Mouse (Mus musculus) heart, embryonic 12.5 days (tissue): ENCODE measurements at regions not wholly inside any gene's neighbourhood (a gene's known extent, or its start where the extent isn't known, plus 50 kb on each side); places are given as distances from the start of the nearest gene placed in this dataset.
A peak's percentile ranks its signal among the peaks of the same experiment; 100 is the strongest.
"Not testable (repeated sequence)": the region's sequence is repeated elsewhere in the genome, so short reads cannot be mapped to it uniquely, and the experiment has no call there.

Experiments
- ATAC-seq: fragments of 200-750 bp; cut with Nextera tagmentation; 2 replicates; pipeline ENCODE4 v1.8.0; 2017; ENCODE audit warnings: moderate TSS enrichment, moderate library complexity; ENCODE audit not compliant: insufficient number of reproducible peaks, low FRiP score
- H3K27ac ChIP-seq: fragments of 300-500 bp; sonication (generic); 2 replicates; pipeline ENCODE4 v1.5.1; 2016; ENCODE audit warnings: mild to moderate bottlenecking, moderate library complexity; ENCODE audit not compliant: poor library complexity, severe bottlenecking
- H3K27me3 ChIP-seq: fragments of 300-500 bp; sonication (generic); replicated peaks from 2 replicates; pipeline ENCODE4 v1.6.1; 2016; ENCODE audit warnings: mild to moderate bottlenecking, moderate library complexity
- H3K36me3 ChIP-seq: fragments of 300-500 bp; sonication (generic); 2 replicates; pipeline ENCODE4 v1.6.1; 2016; ENCODE audit warnings: mild to moderate bottlenecking, moderate library complexity
- H3K4me1 ChIP-seq: fragments of 300-500 bp; sonication (generic); replicated peaks from 2 replicates; pipeline ENCODE4 v1.6.1; 2016; ENCODE audit warnings: mild to moderate bottlenecking
- H3K4me2 ChIP-seq: fragments of 300-500 bp; sonication (generic); 2 replicates; pipeline ENCODE4 v1.6.1; 2016; ENCODE audit warnings: mild to moderate bottlenecking, moderate library complexity
- H3K4me3 ChIP-seq: fragments of 300-500 bp; sonication (generic); 2 replicates; pipeline ENCODE4 v1.5.1; 2016; ENCODE audit warnings: mild to moderate bottlenecking
- H3K9ac ChIP-seq: fragments of 300-500 bp; sonication (generic); 2 replicates; pipeline ENCODE4 v1.6.1; 2016; ENCODE audit warnings: mild to moderate bottlenecking, moderate library complexity
- H3K9me3 ChIP-seq: fragments of 300-500 bp; sonication (generic); replicated peaks from 2 replicates; pipeline ENCODE4 v1.6.1; 2016; ENCODE audit warnings: mild to moderate bottlenecking, moderate library complexity
- WGBS: fragments of 180-500 bp; shearing (Covaris S2); methylation state at CpG from one replicate; pipeline ENCODE4 v1.1.7; 2016; 5-methylcytosine and 5-hydroxymethylcytosine counted together

GRCm38 (mm10) chr16:3334355-3334754 is 256.5 kb upstream of the Olfr161 start:
- not testable (repeated sequence) for H3K9me3 ChIP-seq, H3K4me2 ChIP-seq, H3K36me3 ChIP-seq, H3K27ac ChIP-seq, H3K9ac ChIP-seq, H3K27me3 ChIP-seq, ATAC-seq, H3K4me3 ChIP-seq, H3K4me1 ChIP-seq
- whole genome bisulfite sequencing, result 72% methylated on average over 5 of the region's 5 CpGs

- not testable (repeated sequence) for H3K4me3 ChIP-seq, H3K9ac ChIP-seq, ATAC-seq, H3K4me2 ChIP-seq, H3K4me1 ChIP-seq, H3K9me3 ChIP-seq, H3K27me3 ChIP-seq, H3K36me3 ChIP-seq, H3K27ac ChIP-seq
- 31% methylated on average over 4 of the region's 4 CpGs for WGBS
These were observed 247.5 kb upstream of the Olfr161 start for GRCm38 (mm10) chr16:3343372-3343771.

GRCm38 (mm10) chr16:3344725-3345380 is 246.0 kb upstream of the Olfr161 start:
- not testable (repeated sequence) for ATAC-seq, H3K9ac ChIP-seq, H3K9me3 ChIP-seq, H3K27me3 ChIP-seq, H3K36me3 ChIP-seq, H3K4me2 ChIP-seq, H3K4me3 ChIP-seq, H3K27ac ChIP-seq, H3K4me1 ChIP-seq
- WGBS, result no CpG with 5 or more reads among the region's 1 CpGs

GRCm38 (mm10) chr16:3349382-3349781 is 241.5 kb upstream of the Olfr161 start:
- H3K27ac ChIP-seq, ATAC-seq, H3K4me1 ChIP-seq, H3K4me3 ChIP-seq, H3K9me3 ChIP-seq, H3K4me2 ChIP-seq, H3K9ac ChIP-seq, H3K27me3 ChIP-seq, H3K36me3 ChIP-seq: not testable (repeated sequence)
- 48% methylated on average over 1 of the region's 4 CpGs for WGBS

GRCm38 (mm10) chr16:3349850-3350547 is 240.8 kb upstream of the Olfr161 start:
- H3K27ac ChIP-seq, H3K4me1 ChIP-seq, H3K9ac ChIP-seq, H3K36me3 ChIP-seq, H3K27me3 ChIP-seq, H3K4me2 ChIP-seq, H3K9me3 ChIP-seq, H3K4me3 ChIP-seq: not testable (repeated sequence)
- ATAC-seq, result peak; percentile 41; the same call in 1 of the 2 replicates
- WGBS, result 33% methylated on average over 3 of the region's 4 CpGs

GRCm38 (mm10) chr16:3350668-3351507 is 240.0 kb upstream of the Olfr161 start:
- ATAC-seq, result peak; percentile 93
- not testable (repeated sequence) for H3K36me3 ChIP-seq
- WGBS, result 65% methylated on average over 7 of the region's 7 CpGs

GRCm38 (mm10) chr16:3351508-3352046 is 239.3 kb upstream of the Olfr161 start:
- ATAC-seq, result peak; percentile 89; the same call in 1 of the 2 replicates
- not testable (repeated sequence) for H3K27ac ChIP-seq, H3K36me3 ChIP-seq, H3K9ac ChIP-seq, H3K9me3 ChIP-seq, H3K4me3 ChIP-seq, H3K4me2 ChIP-seq, H3K4me1 ChIP-seq, H3K27me3 ChIP-seq
- WGBS, result 72% methylated on average over 3 of the region's 3 CpGs

More at GRCm38 (mm10) chr16:3350668-3351507, 240.0 kb upstream of the Olfr161 start:
- not testable (repeated sequence) for H3K4me3 ChIP-seq, H3K9me3 ChIP-seq, H3K9ac ChIP-seq, H3K4me2 ChIP-seq, H3K27ac ChIP-seq, H3K27me3 ChIP-seq, H3K4me1 ChIP-seq
